Mouse (Mus musculus) midbrain, postnatal 0 days (tissue): ENCODE results near the gene Gm6034. TPM values are rescaled to one million over a fixed set of nuclear protein-coding genes. Genes with fewer than 3 reads are reported as not detected.
"Not testable (repeated sequence)": the region's sequence is repeated elsewhere in the genome, so short reads cannot be mapped to it uniquely, and the experiment has no call there.

Source experiments
- ATAC-seq: fragments of 200-750 bp; cut with Nextera tagmentation; 2 replicates; pipeline ENCODE4 v1.8.0; 2017; ENCODE audit warnings: moderate number of reproducible peaks, mild to moderate bottlenecking, moderate TSS enrichment, moderate library complexity; ENCODE audit not compliant: low FRiP score
- DNase-seq: peaks from one replicate; pipeline ENCODE4 v3.0.0-alpha.2; 2015; ENCODE audit warnings: low spot score
- H3K27ac ChIP-seq: fragments of 300-500 bp; sonication (generic); 2 replicates; pipeline ENCODE4 v1.5.1; 2014; ENCODE audit warnings: low read depth, mild to moderate bottlenecking, low read length, mixed read lengths
- H3K27me3 ChIP-seq: fragments of 300-500 bp; sonication (generic); 2 replicates; pipeline ENCODE4 v1.6.1; 2014; ENCODE audit warnings: low read length, control low read depth, mixed read lengths; ENCODE audit not compliant: insufficient read depth
- H3K36me3 ChIP-seq: fragments of 300-500 bp; sonication (generic); 2 replicates; pipeline ENCODE4 v1.6.1; 2014; ENCODE audit warnings: low read length, control low read depth, mixed read lengths; ENCODE audit not compliant: insufficient read depth
- H3K4me1 ChIP-seq: fragments of 300-500 bp; sonication (generic); 2 replicates; pipeline ENCODE4 v1.6.1; 2014; ENCODE audit warnings: mild to moderate bottlenecking, control low read depth, antibody characterized with exemption, low read length, mixed read lengths; ENCODE audit not compliant: insufficient read depth
- H3K4me2 ChIP-seq: fragments of 300-500 bp; sonication (generic); 2 replicates; pipeline ENCODE4 v1.6.1; 2014; ENCODE audit warnings: low read depth, mild to moderate bottlenecking, low read length, mixed read lengths; ENCODE audit not compliant: poor library complexity, severe bottlenecking
- H3K4me3 ChIP-seq: fragments of 300-500 bp; sonication (generic); 2 replicates; pipeline ENCODE4 v1.5.1; 2014; ENCODE audit warnings: low read depth, mild to moderate bottlenecking, low read length, moderate library complexity
- H3K9ac ChIP-seq: fragments of 300-500 bp; sonication (generic); replicated peaks from 2 replicates; pipeline ENCODE4 v1.6.1; 2014; ENCODE audit warnings: mild to moderate bottlenecking, low read length, moderate library complexity, mixed read lengths; ENCODE audit not compliant: poor library complexity, severe bottlenecking
- H3K9me3 ChIP-seq: fragments of 300-500 bp; sonication (generic); 2 replicates; pipeline ENCODE4 v1.6.1; 2016; ENCODE audit warnings: low read length, control low read depth
- CTCF ChIP-seq: IDR thresholded peaks from 2 replicates; pipeline ENCODE4 v1.5.1; 2016; ENCODE audit warnings: antibody characterized with exemption, mild to moderate bottlenecking
- WGBS: fragments of 180-500 bp; shearing (Covaris S2); extraction: QIAGEN DNeasy Blood & Tissue Kit; methylation state at CpG from one replicate; pipeline ENCODE4 v1.1.7; 2014; 5-methylcytosine and 5-hydroxymethylcytosine counted together
- polyA plus RNA-seq: library from polyadenylated mRNA; unstranded; fragments of >200 nt; fragmentation: Nextera tagmentation; extraction: Ambion mirVana; gene quantifications from 2 replicates; pipeline ENCODE4 v1.2.1, GENCODE M21; 2015
- total RNA-seq: library from RNA; depleted of rRNA; stranded (reverse); fragments of >200 nt; gene quantifications from 2 replicates; pipeline ENCODE4 v1.2.3, GENCODE M21; 2014

The Gm6034 gene
- total and polyA plus RNA-seq, 2 experiments from 2014 or later: 0.16 TPM; not detected in 1

GRCm38 (mm10) chr17:36001966-36002365 lies 40.8 kb upstream of the Gm6034 start:
- TF ChIP-seq CTCF: no peak
- Histone ChIP-seq H3K4me3 (no peak overlapping the region), H3K4me2 (no peak overlapping the region), H3K9me3 (no peaks in the 10 kb centered on the region), H3K27ac (no peak overlapping the region), H3K27me3 (no peaks in the 10 kb centered on the region), H3K9ac (no peak overlapping the region), H3K36me3 (no peaks in the 10 kb centered on the region), H3K4me1 (no peaks in the 10 kb centered on the region)
- DNase-seq (no peak), ATAC-seq (no peak)
- WGBS: 97% methylated on average over 6 of the region's 6 CpGs

- TF ChIP-seq CTCF: no peak
- no peaks in the 10 kb centered on the region for H3K27me3 ChIP-seq
- WGBS: 94% methylated on average over 7 of the region's 7 CpGs
- H3K4me2 ChIP-seq: no peak overlapping the region
- ATAC-seq: no peak
- H3K27ac ChIP-seq: no peak overlapping the region
- H3K4me3 ChIP-seq: no peak overlapping the region
- no peak for DNase-seq
- H3K4me1 ChIP-seq: no peaks in the 10 kb centered on the region
- no peaks in the 10 kb centered on the region for H3K9me3 ChIP-seq
- H3K36me3 ChIP-seq: no peaks in the 10 kb centered on the region
- H3K9ac ChIP-seq: no peak overlapping the region
Observed at GRCm38 (mm10) chr17:36003331-36003730, 39.4 kb upstream of the Gm6034 start.

GRCm38 (mm10) chr17:36004409-36004808 lies 38.4 kb upstream of the Gm6034 start:
- not testable (repeated sequence) for H3K9me3 ChIP-seq, H3K9ac ChIP-seq, H3K27ac ChIP-seq, DNase-seq, H3K4me2 ChIP-seq, ATAC-seq, H3K4me3 ChIP-seq, H3K27me3 ChIP-seq, H3K4me1 ChIP-seq, H3K36me3 ChIP-seq
- WGBS: 91% methylated on average over 7 of the region's 7 CpGs

GRCm38 (mm10) chr17:36014977-36015376 lies 27.8 kb upstream of the Gm6034 start:
- no peak overlapping the region for H3K9ac ChIP-seq
- H3K36me3 ChIP-seq: peaks cover 14% of the 10 kb centered on the region
- WGBS: 95% methylated on average over 5 of the region's 5 CpGs
- DNase-seq (no peak), ATAC-seq (no peak)
- no peaks in the 10 kb centered on the region for H3K27me3 ChIP-seq
- no peak overlapping the region for H3K27ac ChIP-seq
- no peak overlapping the region for H3K4me3 ChIP-seq
- H3K4me1 ChIP-seq: no peaks in the 10 kb centered on the region
- H3K9me3 ChIP-seq: no peaks in the 10 kb centered on the region
- no peak overlapping the region for H3K4me2 ChIP-seq
- TF ChIP-seq CTCF: no peak

- no peak for TF ChIP-seq CTCF
- no peaks in the 10 kb centered on the region for H3K9me3 ChIP-seq
- ATAC-seq (no peak), DNase-seq (no peak)
- no peak overlapping the region for H3K27ac ChIP-seq
- H3K4me3 ChIP-seq: no peak overlapping the region
- H3K36me3 ChIP-seq: peaks cover 14% of the 10 kb centered on the region
- no peak overlapping the region for H3K9ac ChIP-seq
- no peaks in the 10 kb centered on the region for H3K27me3 ChIP-seq
- no peaks in the 10 kb centered on the region for H3K4me1 ChIP-seq
- WGBS: 92% methylated on average over 5 of the region's 5 CpGs
- no peak overlapping the region for H3K4me2 ChIP-seq
Observed at GRCm38 (mm10) chr17:36017046-36017445, 25.7 kb upstream of the Gm6034 start.

- no peak for DNase-seq
- H3K4me1 ChIP-seq: no peaks in the 10 kb centered on the region
- no peak overlapping the region for H3K4me3 ChIP-seq
- 68% methylated on average over 2 of the region's 2 CpGs for WGBS
- no peak for TF ChIP-seq CTCF
- H3K9ac ChIP-seq: no peak overlapping the region
- H3K4me2 ChIP-seq: no peak overlapping the region
- no peak overlapping the region for H3K27ac ChIP-seq
- H3K9me3 ChIP-seq: no peaks in the 10 kb centered on the region
- no peaks in the 10 kb centered on the region for H3K27me3 ChIP-seq
- ATAC-seq: no peak
- peaks cover 14% of the 10 kb centered on the region for H3K36me3 ChIP-seq
Observed at GRCm38 (mm10) chr17:36018979-36019378, 23.8 kb upstream of the Gm6034 start.
